Comparison of ENCODE assay signal across 9 mouse cellular contexts in genomic region chr2:149831459-149832245, GRCm38 (mm10). TPM values are rescaled to one million over a fixed set of nuclear protein-coding genes. Genes with fewer than 3 reads are reported as not detected.
DNase-seq lines count a peak whose midpoint lies in the region; ATAC-seq and TF ChIP-seq lines count a peak whose summit lies in the region.
"Had no signal": no experiment of that assay in that cellular context is flagged by ENCODE, and none has a peak within 500 bp of the region (broad histone marks: within the 10 kb centered on the region; RNA-seq: fewer than 3 reads in every experiment).

No protein-coding gene starts in this region.

- H3K4me1 ChIP-seq in E14TG2a.4 (replicated peaks; ENCODE audit: low read depth, low read length) (peaks cover 43% of the 10 kb centered on the region), ES-Bruce4 (ENCODE audit: control insufficient read depth, insufficient read depth, low read length) (no peaks in the 10 kb centered on the region)
- peaks cover 21% of the 10 kb centered on the region for H3K4me1 ChIP-seq in embryonic facial prominence, embryonic 13.5 days

- under 1% methylated on average over 29 of the region's 29 CpGs for WGBS in embryonic facial prominence, embryonic 13.5 days

- H3K9me3 ChIP-seq in E14TG2a.4 (ENCODE audit: low read length) (0 out of 2 replicates have a peak, but pooled peaks cover 3% of the 10 kb centered on the region), ES-Bruce4 (replicated peaks; ENCODE audit: control insufficient read depth, insufficient read depth, low read length, poor library complexity, severe bottlenecking) (no peaks in the 10 kb centered on the region)
- H3K9me3 ChIP-seq in embryonic facial prominence, embryonic 13.5 days: no peaks in the 10 kb centered on the region

- no peak for TF ChIP-seq EP300 in ES-Bruce4 (IDR thresholded peaks at IDR 0.05; ENCODE audit: insufficient read depth, low read depth, low read length)

- H3K4me3 ChIP-seq in E14TG2a.4 (replicated peaks; ENCODE audit: low read length) (peak overlapping the region; percentile 83), ES-Bruce4 (ENCODE audit: low read depth, low read length) (peak overlapping the region; percentile 76)
- H3K4me3 ChIP-seq in embryonic facial prominence, embryonic 13.5 days: peak overlapping the region; percentile 58
- peak overlapping the region; percentile 82 for H3K4me3 ChIP-seq in layer of hippocampus, adult 2 months
- H3K4me3 ChIP-seq: myocyte had no signal

- H3K9ac ChIP-seq in ES-Bruce4 (ENCODE audit: low read depth, poor library complexity, severe bottlenecking): peak overlapping the region; percentile 70
- H3K9ac ChIP-seq in embryonic facial prominence, embryonic 13.5 days: peak overlapping the region; percentile 67

- peak overlapping the region; percentile 98 for H3K4me2 ChIP-seq in embryonic facial prominence, embryonic 13.5 days

- peaks cover 44% of the 10 kb centered on the region for H3K27me3 ChIP-seq in E14TG2a.4 (ENCODE audit: insufficient read depth, low read length)
- H3K27me3 ChIP-seq in ES-Bruce4 (ENCODE audit: control insufficient read depth, insufficient read depth, low read length, poor library complexity, severe bottlenecking): peaks cover 4% of the 10 kb centered on the region; the same call in 1 of the 2 replicates
- peaks cover 64% of the 10 kb centered on the region for H3K27me3 ChIP-seq in embryonic facial prominence, embryonic 13.5 days

- peak; percentile 8 to 18 for DNase-seq in layer of hippocampus, adult 2 months (ENCODE audit: low spot score in 2 of 2)
- DNase-seq in neural tube, embryonic 10.5 days (ENCODE audit: extremely low spot score, low spot score): peak; percentile 46
- DNase-seq in c-Kit-positive CD71-positive TER-119-positive erythroid progenitor cells, embryonic 14.5 days (ENCODE audit: low spot score): no peak
- DNase-seq in lung, postnatal 10 days: no peak

- TF ChIP-seq CTCF in E14TG2a.4 (conservative IDR thresholded peaks at IDR 0.05; ENCODE audit: low read length): no peak
- no peak for TF ChIP-seq CTCF in ES-Bruce4 (IDR thresholded peaks at IDR 0.05; ENCODE audit: low read depth, low read length)
- TF ChIP-seq CTCF in layer of hippocampus, adult 2 months (conservative IDR thresholded peaks at IDR 0.05): peak; percentile 60

- no peaks in the 10 kb centered on the region for H3K36me3 ChIP-seq in E14TG2a.4 (ENCODE audit: insufficient read depth, low read length)
- no peaks in the 10 kb centered on the region for H3K36me3 ChIP-seq in ES-Bruce4 (ENCODE audit: control insufficient read depth, insufficient read depth, low read length, poor library complexity, severe bottlenecking)
- no peaks in the 10 kb centered on the region for H3K36me3 ChIP-seq in embryonic facial prominence, embryonic 13.5 days

- ATAC-seq in embryonic facial prominence, embryonic 13.5 days (ENCODE audit: insufficient number of reproducible peaks, insufficient read depth, low FRiP score, low TSS enrichment, low read depth): no peak

- H3K27ac ChIP-seq in ES-Bruce4 (ENCODE audit: insufficient read depth, low read length): no peak overlapping the region
- H3K27ac ChIP-seq in embryonic facial prominence, embryonic 13.5 days: no peak overlapping the region
- peak overlapping the region; percentile 94 for H3K27ac ChIP-seq in layer of hippocampus, adult 2 months

- TF ChIP-seq POLR2A in ES-Bruce4 (IDR thresholded peaks at IDR 0.05; ENCODE audit: insufficient read depth, low read length): no peak

RNA-seq across cellular contexts. Expression of gene C530025M09Rik, which starts 0.6 kb away (rescaled TPM):
- not detected in 2 replicates for polyA plus RNA-seq in ES-Bruce4 (2011; ENCODE audit: insufficient read depth, insufficient read length, low read depth, missing spikeins)
- 0.47 TPM in 1 of 2 replicates, not detected in the other for polyA plus RNA-seq in embryonic facial prominence, embryonic 13.5 days (2015; fragmentation: Nextera tagmentation; extraction: Ambion mirVana)
- 1 to 10 TPM; 1.1 to 1.7 TPM for total RNA-seq in layer of hippocampus, adult 2 months (2021)
- total RNA-seq: common myeloid progenitor, adult 5-6 weeks had no signal
- polyA plus RNA-seq: myocyte had no signal

RNA-seq across cellular contexts. Expression of gene Syndig1, which starts 2.6 kb away (rescaled TPM):
- 0.55 and 0.58 TPM in 2 replicates for polyA plus RNA-seq in ES-Bruce4 (2011; ENCODE audit: insufficient read depth, insufficient read length, low read depth, missing spikeins)
- 4.2 and 6.1 TPM in 2 replicates for polyA plus RNA-seq in embryonic facial prominence, embryonic 13.5 days (2015; fragmentation: Nextera tagmentation; extraction: Ambion mirVana)
- total RNA-seq in layer of hippocampus, adult 2 months (2021): 10 to 100 TPM; 37.8 to 41.5 TPM
- total RNA-seq: common myeloid progenitor, adult 5-6 weeks had no signal
- polyA plus RNA-seq: myocyte had no signal

Comparison
In these comparisons a context has a peak if more than half of its experiments do, and no peak if none do; other contexts are left out.
1. DNase-seq: peak in layer of hippocampus, adult 2 months (2 of 2) and neural tube, embryonic 10.5 days (single experiment); none in c-Kit-positive CD71-positive TER-119-positive erythroid progenitor cells, embryonic 14.5 days (single experiment) and lung, postnatal 10 days (single experiment).
2. Peak in every context shown above with its lines, with median percentiles within 50 percentile points of each other: H3K4me3 ChIP-seq.